Mouse (Mus musculus) myocyte (in vitro differentiated cells): ENCODE measurements around the gene Lrrc72. TPM values are rescaled to one million over a fixed set of nuclear protein-coding genes. Genes with fewer than 3 reads are reported as not detected.
A peak's percentile ranks its signal among the peaks of the same experiment; 100 is the strongest.

Experiments used
- H3K27me3 ChIP-seq: one replicate; pipeline ENCODE4 v1.6.1; 2011; ENCODE audit not compliant: control insufficient read depth, insufficient read depth, insufficient read length
- H3K36me3 ChIP-seq: one replicate; pipeline ENCODE4 v1.6.1; 2011; ENCODE audit not compliant: control insufficient read depth, insufficient read depth
- H3K4me2 ChIP-seq: one replicate; pipeline ENCODE4 v1.6.1; 2011; ENCODE audit warnings: low read depth, control low read depth
- H3K4me3 ChIP-seq: one replicate; pipeline ENCODE4 v1.5.1; 2011; ENCODE audit warnings: mild to moderate bottlenecking, control low read depth, moderate library complexity
- H3K79me2 ChIP-seq: one replicate; pipeline ENCODE4 v1.6.1; 2011; ENCODE audit not compliant: control insufficient read depth, insufficient read depth
- H3ac ChIP-seq: one replicate; pipeline ENCODE4 v1.6.1; 2011; ENCODE audit not compliant: control insufficient read depth, insufficient read length
- CEBPB ChIP-seq: IDR thresholded peaks from 2 replicates; pipeline ENCODE4 v1.6.1; 2011; ENCODE audit warnings: mild to moderate bottlenecking, moderate library complexity; ENCODE audit not compliant: poor library complexity, insufficient read depth, severe bottlenecking
- E2F4 ChIP-seq: IDR thresholded peaks from one replicate; pipeline ENCODE4 v1.6.1; 2011; ENCODE audit warnings: mild to moderate bottlenecking, control low read depth, moderate library complexity; ENCODE audit not compliant: insufficient read depth
- MAX ChIP-seq: IDR thresholded peaks from one replicate; pipeline ENCODE4 v1.6.1; 2011; ENCODE audit warnings: low read depth, mild to moderate bottlenecking, control low read depth
- MYOD1 ChIP-seq, 3 experiments: IDR thresholded peaks; one replicate each; pipeline ENCODE4 v1.6.1; 2011; ENCODE audit warnings: control low read depth in 2 of 3, low read depth in 2 of 3, mild to moderate bottlenecking in 2 of 3, moderate library complexity in 1 of 3; ENCODE audit not compliant: insufficient read length in 2 of 3, control insufficient read depth in 1 of 3
- MYOG ChIP-seq, 3 experiments: IDR thresholded peaks; one replicate each; pipeline ENCODE4 v1.6.1; 2011; ENCODE audit warnings: control low read depth in 2 of 3, low read depth in 2 of 3, mild to moderate bottlenecking in 2 of 3; ENCODE audit not compliant: insufficient read length in 2 of 3, control insufficient read depth in 1 of 3, insufficient read depth in 1 of 3
- POLR2A ChIP-seq: IDR thresholded peaks from one replicate; pipeline ENCODE4 v1.6.1; 2011; ENCODE audit warnings: low read depth, mild to moderate bottlenecking, control low read depth, moderate library complexity; ENCODE audit not compliant: insufficient read length
- POLR2AphosphoS2 ChIP-seq: IDR thresholded peaks from one replicate; pipeline ENCODE4 v1.6.1; 2011; ENCODE audit warnings: low read depth, control low read depth; ENCODE audit not compliant: insufficient read length
- REST ChIP-seq: IDR thresholded peaks from one replicate; pipeline ENCODE4 v1.6.1; 2011; ENCODE audit warnings: mild to moderate bottlenecking, control low read depth, moderate library complexity; ENCODE audit not compliant: insufficient read depth, insufficient read length
- SRF ChIP-seq: IDR thresholded peaks from one replicate; pipeline ENCODE4 v1.6.1; 2011; ENCODE audit warnings: low read depth; ENCODE audit not compliant: control insufficient read depth, insufficient read length
- TCF12 ChIP-seq: IDR thresholded peaks from one replicate; pipeline ENCODE4 v1.6.1; 2011; ENCODE audit warnings: mild to moderate bottlenecking, control low read depth; ENCODE audit not compliant: poor library complexity, insufficient read depth, severe bottlenecking
- TCF3 ChIP-seq: IDR thresholded peaks from one replicate; pipeline ENCODE4 v1.6.1; 2011; ENCODE audit warnings: low read depth, control low read depth; ENCODE audit not compliant: insufficient read length
- USF1 ChIP-seq: IDR thresholded peaks from one replicate; pipeline ENCODE4 v1.6.1; 2011; ENCODE audit warnings: low read depth, mild to moderate bottlenecking, control low read depth, moderate library complexity
- polyA plus RNA-seq: library from polyadenylated mRNA; unstranded; fragments of >200 nt; fragmentation: generic; extraction: Trizol; gene quantifications from one replicate; pipeline ENCODE4 v1.2.1, GENCODE M21; 2012; ENCODE audit warnings: missing spikeins

Gene Lrrc72
- 0.08 TPM for polyA plus RNA-seq

- H3K36me3 ChIP-seq: no peaks in the 10 kb centered on the region
- TF ChIP-seq REST (no peak), MYOG (IDR thresholded peaks at IDR 0.05; ENCODE audit: control insufficient read depth in 1 of 3, insufficient read depth in 1 of 3, insufficient read length in 2 of 3, low read depth in 2 of 3) (no peak), POLR2AphosphoS2 (no peak), MYOD1 (IDR thresholded peaks at IDR 0.05; ENCODE audit: control insufficient read depth in 1 of 3, insufficient read length in 2 of 3, low read depth in 2 of 3) (no peak)
- no peaks in the 10 kb centered on the region for H3K27me3 ChIP-seq
- no peak within 1 kb of the TSS for H3K4me3 ChIP-seq
- no peak within 1 kb of the TSS for H3ac ChIP-seq
- no peaks in the 10 kb centered on the region for H3K79me2 ChIP-seq
- H3K4me2 ChIP-seq: no peak within 1 kb of the TSS
Measured at GRCm38 (mm10) chr12:36253298-36253697, at the start of gene Lrrc72. TSS of gene Lrrc72 (minus strand) at chr12:36253398.

DNA sequence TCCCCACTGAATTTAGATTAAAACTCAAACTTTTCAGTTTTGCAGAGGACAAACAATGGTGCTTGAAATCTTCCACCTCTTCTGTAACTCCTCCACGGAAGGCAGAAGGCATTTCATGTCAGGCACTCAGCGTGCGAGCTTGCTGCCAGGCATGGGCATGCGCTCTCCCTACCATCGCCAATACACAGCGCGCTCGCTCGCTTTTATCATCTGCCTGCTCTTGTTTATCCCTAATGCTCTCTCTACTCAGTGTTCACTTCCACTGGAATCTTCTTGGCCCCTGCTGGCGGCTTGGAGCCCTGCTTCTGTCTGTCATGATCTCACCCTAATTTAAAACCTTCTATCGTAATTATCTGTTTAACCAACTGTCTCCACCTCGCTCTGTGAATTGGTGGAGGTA lies 49.1 kb upstream of the Lrrc72 start:
- no peak overlapping the region for H3K4me2 ChIP-seq
- no peaks in the 10 kb centered on the region for H3K36me3 ChIP-seq
- no peaks in the 10 kb centered on the region for H3K79me2 ChIP-seq
- TF ChIP-seq POLR2AphosphoS2: no peak
- no peak for TF ChIP-seq MYOD1 (IDR thresholded peaks at IDR 0.05; ENCODE audit: control insufficient read depth in 1 of 3, insufficient read length in 2 of 3, low read depth in 2 of 3)
- H3ac ChIP-seq: no peak overlapping the region
- no peak overlapping the region for H3K4me3 ChIP-seq
- no peaks in the 10 kb centered on the region for H3K27me3 ChIP-seq

- Histone ChIP-seq H3K4me3 (no peak overlapping the region), H3K36me3 (no peaks in the 10 kb centered on the region), H3K27me3 (no peaks in the 10 kb centered on the region), H3K4me2 (no peak overlapping the region), H3ac (no peak overlapping the region), H3K79me2 (no peaks in the 10 kb centered on the region)
- no peak for TF ChIP-seq CEBPB
- TF ChIP-seq SRF: no peak
- TF ChIP-seq E2F4: no peak
Measured at GRCm38 (mm10) chr12:36291346-36291745, 38.1 kb upstream of the Lrrc72 start.

- Histone ChIP-seq H3K27me3 (no peaks in the 10 kb centered on the region), H3K4me3 (no peak overlapping the region), H3K79me2 (no peaks in the 10 kb centered on the region), H3K4me2 (no peak overlapping the region), H3ac (no peak overlapping the region), H3K36me3 (no peaks in the 10 kb centered on the region)
- TF ChIP-seq MAX (no peak), CEBPB (no peak), TCF3 (no peak), MYOG (IDR thresholded peaks at IDR 0.05; ENCODE audit: control insufficient read depth in 1 of 3, insufficient read depth in 1 of 3, insufficient read length in 2 of 3, low read depth in 2 of 3) (no peak), TCF12 (no peak), REST (no peak)
Measured at GRCm38 (mm10) chr12:36290465-36290864, 37.3 kb upstream of the Lrrc72 start.

- Histone ChIP-seq H3K4me2 (no peak overlapping the region), H3ac (no peak overlapping the region), H3K36me3 (no peaks in the 10 kb centered on the region), H3K4me3 (no peak overlapping the region), H3K79me2 (no peaks in the 10 kb centered on the region), H3K27me3 (no peaks in the 10 kb centered on the region)
- TF ChIP-seq REST (no peak), TCF3 (no peak), MAX (no peak), MYOD1 (IDR thresholded peaks at IDR 0.05; ENCODE audit: control insufficient read depth in 1 of 3, insufficient read length in 2 of 3, low read depth in 2 of 3) (peak in 2 of 3 experiments; percentile 73 to 89), SRF (no peak), USF1 (no peak), MYOG (IDR thresholded peaks at IDR 0.05; ENCODE audit: control insufficient read depth in 1 of 3, insufficient read depth in 1 of 3, insufficient read length in 2 of 3, low read depth in 2 of 3) (peak; percentile 2 to 76 (median 75)), CEBPB (no peak), TCF12 (no peak), POLR2A (no peak), POLR2AphosphoS2 (no peak), E2F4 (no peak)
Measured at GRCm38 (mm10) chr12:36289634-36290033, 36.4 kb upstream of the Lrrc72 start.

- Histone ChIP-seq H3K79me2 (no peaks in the 10 kb centered on the region), H3K4me2 (no peak overlapping the region), H3ac (no peak overlapping the region), H3K36me3 (no peaks in the 10 kb centered on the region), H3K27me3 (no peaks in the 10 kb centered on the region), H3K4me3 (no peak overlapping the region)
- TF ChIP-seq E2F4 (no peak), POLR2A (no peak), REST (no peak), TCF3 (no peak), CEBPB (no peak), MAX (no peak), TCF12 (no peak), POLR2AphosphoS2 (no peak), MYOD1 (IDR thresholded peaks at IDR 0.05; ENCODE audit: control insufficient read depth in 1 of 3, insufficient read length in 2 of 3, low read depth in 2 of 3) (no peak), MYOG (IDR thresholded peaks at IDR 0.05; ENCODE audit: control insufficient read depth in 1 of 3, insufficient read depth in 1 of 3, insufficient read length in 2 of 3, low read depth in 2 of 3) (no peak), SRF (no peak)
Measured at GRCm38 (mm10) chr12:36274823-36275222, 21.6 kb upstream of the Lrrc72 start.
